Mouse (Mus musculus): ENCODE data around the gene Spaca7.
"Not testable (repeated sequence)": the region's sequence is repeated elsewhere in the genome, so short reads cannot be mapped to it uniquely, and the experiment has no call there.

Gene Spaca7

DNA sequence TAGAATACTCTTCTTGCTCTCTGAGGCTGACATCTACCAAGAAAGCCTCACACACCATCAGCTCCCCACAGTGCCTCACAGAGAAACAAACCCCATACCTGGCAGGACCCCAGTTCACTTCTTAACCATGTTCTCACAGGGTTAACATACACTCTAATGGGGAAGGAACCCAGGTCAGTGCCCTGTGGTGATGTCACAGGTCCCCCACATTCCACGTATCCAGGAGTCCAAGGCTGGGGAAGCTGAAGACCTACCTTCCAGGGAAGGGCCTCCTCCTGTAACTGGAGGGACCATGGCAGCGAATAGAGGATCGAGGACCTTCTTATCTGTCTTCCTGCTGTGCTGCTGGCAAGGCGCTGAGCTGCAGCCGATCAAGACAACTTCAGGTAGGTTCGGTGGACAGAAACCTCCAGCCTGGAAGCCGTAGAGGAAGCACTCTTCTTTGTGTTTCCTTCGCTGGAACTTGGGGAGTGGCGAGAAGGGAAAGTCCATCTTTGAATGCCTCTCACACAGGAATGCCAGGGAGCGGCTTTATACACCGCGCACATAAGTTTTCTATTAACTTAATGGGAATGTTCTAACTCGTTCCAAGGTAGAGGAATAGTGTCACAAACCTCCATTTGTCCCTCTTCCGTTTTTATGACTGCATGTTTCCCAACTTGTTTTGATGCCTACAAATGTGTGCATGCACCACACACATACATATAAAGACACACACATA is at the start of gene Spaca7:
Gene Spaca7, plus strand, starts transcription at position 216 of the 721 bp plus-strand sequence.
- DNase-seq: no peak

DNA sequence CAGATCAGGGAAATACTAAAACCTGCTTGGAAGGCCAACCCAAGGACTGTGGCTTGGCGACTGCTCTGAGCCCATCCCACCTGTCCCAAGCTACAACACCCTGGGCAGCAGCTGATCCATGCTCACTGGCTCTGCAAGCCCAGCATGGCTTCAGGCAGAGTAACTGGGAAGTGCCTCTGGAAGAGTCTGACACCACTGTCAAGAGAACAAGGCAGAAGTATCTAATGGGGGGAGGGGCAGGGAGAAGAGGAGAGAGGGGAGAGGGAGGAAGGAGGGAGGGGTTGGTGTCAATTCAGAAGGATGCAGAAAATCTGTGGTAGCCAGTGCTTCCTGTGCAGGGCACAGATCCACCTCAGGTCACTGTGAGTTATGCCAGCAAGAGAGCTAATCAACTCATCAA is 48.5 kb upstream of the Spaca7 start:
- DNase-seq: no peak

DNA sequence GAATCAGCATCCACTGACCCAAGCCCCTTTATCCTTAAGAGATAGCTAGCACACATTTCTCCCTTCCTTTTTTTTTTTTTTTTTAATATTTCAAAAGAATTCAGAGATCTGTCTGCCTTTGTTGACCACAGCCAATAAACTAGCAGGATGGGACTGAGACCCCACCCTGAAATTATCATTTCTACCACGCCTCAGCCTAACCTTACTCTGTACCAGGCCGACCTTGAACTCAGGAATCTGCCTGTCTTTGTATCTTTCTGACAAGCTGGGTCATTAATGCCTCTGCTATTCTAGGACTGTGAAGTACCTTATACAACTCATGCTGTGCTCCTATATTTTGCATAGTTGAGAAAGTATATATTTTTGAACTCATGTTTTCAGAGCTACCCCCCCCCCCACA is 44.2 kb upstream of the Spaca7 start:
- no peak for DNase-seq

DNA sequence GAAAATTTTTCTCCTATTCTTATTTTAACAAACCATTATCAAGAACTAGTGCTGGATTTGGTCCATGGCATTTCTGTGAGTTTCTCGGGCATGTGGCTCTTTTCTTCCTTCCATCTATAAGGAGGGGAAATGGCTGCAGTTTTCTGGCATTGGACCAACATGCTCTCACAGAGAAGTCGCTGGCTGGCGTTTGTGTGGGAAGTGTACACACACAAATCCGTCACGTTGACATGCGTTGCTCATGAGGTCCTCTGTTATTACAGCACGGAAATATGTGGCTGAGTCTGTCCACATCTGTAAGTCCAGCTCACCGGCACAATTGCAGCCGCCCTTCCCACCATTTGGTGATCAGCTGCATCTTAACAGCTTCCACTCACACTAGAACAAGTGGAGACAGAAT is 37.2 kb upstream of the Spaca7 start:
- peak in 1 of 2 experiments; percentile 11 for DNase-seq

DNA sequence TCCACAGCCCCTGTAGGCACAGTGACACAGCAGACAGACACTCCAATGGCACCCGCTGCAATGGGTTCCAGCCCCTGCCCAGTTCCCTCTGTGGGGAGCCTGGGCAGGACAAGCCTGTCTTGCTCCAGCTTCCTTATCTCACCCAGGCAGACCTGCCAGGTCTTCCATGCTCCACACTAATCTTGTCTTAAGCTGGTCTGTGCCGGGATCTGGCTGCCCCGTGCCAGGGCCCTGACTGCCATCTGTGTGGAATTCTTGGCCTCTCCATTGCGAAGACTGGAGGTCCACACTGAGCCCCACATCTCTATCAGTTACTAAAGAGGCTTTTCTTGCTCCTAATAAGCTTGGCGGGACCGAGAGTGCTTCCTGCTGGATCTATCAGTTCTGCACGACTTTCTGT is 36.5 kb upstream of the Spaca7 start:
- no peak for DNase-seq

DNA sequence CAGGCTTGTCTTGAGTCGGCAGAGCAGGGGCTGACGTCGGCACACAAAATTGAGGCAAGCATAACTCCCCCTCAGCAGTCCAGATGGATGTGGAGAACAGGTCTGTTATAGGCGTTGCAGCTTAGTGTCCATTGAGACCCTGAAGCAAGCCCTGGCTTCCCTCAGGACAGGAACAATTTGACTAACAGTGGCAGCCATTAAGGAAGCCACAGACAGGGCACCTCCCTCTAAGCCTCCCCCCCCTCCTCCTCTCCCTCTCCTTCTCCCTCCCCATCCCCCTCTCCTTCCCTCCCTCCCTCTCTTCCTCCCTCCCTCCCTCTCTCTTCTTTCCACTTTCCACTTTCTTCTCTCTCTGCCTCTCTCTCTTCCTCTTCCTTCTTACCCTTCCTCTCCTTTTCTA is 27.6 kb upstream of the Spaca7 start:
- DNase-seq: no peak

DNA sequence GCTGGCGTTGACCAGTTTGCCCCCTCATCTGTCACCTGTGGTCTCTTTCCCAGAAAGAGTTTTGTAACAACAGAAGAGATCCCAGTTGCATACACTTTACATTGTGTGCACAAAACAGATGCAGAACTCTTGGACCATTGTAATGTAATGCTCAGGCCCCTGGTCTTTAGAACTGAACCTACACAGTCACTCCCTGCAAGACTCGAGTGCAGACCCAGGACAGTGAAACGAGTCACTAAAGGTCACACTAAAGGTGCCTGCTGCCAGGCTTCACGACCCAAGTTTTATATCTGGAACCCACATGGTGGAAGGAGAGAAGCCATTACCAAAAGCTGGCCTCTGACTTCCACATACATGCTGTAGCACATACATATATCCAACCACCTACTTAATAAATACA is 27.2 kb upstream of the Spaca7 start:
- DNase-seq: no peak

DNA sequence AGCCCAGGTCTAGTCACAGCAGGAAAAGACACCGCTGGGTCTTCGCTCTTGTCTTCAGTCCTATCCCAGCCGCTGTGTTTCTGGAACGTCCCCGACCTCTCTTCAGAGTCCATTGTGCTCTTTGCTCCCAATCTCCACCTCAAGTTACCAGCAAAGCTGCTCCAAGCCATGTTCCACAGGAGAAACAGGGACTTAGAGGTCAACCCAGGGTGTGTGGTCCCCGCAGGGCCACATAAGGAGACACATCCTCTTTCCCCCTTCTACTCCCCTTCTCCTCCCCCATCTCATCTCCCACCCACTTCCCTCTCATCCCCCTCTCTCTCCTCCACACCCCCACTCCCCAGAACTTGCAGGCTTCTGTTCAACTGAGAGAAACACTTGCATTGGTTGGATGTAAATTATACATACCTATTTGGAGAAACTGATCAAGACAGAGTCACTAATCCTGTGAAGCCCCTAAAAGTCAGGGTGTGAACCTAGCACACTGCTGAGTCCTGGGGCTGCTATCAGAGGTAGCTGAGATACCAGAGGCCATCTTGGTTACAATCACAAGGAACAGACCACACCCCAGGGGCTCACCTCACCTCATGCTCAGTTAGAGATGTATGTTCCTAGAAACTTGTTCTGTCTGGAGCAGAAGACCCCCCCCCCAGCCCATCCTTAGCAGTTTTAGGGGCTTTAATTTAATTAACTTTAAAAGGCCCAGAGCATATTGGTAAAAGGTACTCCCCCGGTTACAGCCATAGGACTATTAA is 25.2 kb upstream of the Spaca7 start:
- DNase-seq: no peak

DNA sequence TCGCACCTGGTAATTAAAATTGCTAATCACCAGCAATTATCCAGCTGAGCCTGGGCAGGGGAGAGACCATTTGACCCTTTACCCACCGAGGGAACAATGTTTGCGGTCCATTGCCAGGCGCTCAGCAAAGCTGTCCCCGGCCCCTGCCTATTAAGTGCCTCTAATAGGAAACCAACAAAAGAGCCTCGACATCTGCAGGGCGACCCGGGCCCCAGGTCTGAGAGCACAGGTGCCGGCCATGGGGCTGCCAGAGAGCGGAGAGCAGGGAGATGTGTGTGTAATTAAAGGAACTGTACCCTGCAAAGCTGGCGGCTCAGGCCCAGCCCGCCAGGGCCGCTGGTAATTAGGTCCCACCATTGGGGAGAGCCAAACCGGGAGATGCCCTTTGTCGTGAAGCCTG is 24.6 kb upstream of the Spaca7 start:
- no peak for DNase-seq

DNA sequence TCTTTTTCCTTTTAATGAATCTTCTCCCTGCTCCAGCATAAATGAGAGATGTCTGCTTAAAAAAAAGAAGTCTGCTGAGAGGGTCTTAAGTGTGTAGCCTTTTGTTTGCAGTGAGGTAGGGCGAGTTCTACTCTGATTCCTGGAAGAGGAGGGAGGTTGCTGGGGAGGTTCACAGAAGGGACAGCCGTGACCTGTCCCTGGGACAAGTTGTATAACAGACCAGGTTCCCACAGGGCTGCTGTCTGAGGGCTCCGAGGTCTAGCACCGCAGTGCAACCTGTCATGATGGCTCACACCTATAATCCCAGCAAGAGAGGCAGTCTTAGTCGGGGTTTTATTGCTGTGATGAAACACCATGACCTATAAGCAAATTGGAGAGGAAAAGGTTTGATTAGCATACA is 24.1 kb upstream of the Spaca7 start:
- DNase-seq: no peak

DNA sequence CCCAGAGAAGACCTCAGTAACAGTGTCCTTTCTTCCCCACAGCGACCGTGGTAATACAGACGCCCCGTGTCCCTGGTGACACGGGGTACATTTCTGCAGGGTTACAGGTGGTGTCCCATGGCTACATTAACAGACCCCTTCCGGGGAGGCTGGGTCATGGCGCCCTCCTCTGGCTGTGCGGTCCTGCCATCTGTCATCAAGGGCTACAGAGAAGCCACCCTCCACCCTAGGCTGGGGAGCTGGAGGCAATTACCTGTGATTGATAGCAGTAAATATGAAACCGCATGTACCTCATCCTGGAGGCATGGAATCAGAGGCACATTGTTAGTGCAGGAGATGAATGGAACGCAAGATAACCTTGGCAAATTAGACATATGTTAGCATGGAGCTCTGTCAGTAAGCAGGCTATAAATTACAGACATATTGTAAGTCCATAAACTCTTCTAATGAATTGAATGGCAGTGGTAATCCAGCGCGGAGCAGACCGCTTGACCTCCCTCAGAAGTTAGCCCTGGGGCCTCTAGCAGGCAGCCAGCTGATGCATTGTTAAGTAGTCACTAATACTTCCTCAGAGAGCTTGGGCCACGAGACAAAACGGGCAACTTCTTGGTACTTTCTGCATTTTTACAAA is 17.2 kb upstream of the Spaca7 start:
- no peak for DNase-seq

DNA sequence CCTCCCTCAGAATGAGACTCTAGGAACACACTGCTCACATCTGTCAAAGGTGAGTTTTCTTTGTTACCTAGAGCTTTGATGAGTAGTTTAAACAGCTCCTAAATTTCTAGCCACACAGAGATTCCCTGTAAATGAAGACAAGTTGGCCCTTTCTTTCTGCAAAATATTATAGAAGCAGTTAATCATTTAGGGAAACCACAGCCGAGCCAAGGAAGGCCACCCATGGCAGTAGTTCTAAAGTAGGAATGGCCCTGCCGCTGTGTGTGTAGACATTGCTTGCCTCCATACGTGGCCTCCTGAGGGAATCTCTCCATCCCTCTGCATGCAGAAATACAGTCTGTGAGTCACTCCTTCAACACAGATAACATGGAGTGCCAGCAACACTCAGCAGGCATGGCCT is 14.0 kb upstream of the Spaca7 start:
- no peak for DNase-seq

DNA sequence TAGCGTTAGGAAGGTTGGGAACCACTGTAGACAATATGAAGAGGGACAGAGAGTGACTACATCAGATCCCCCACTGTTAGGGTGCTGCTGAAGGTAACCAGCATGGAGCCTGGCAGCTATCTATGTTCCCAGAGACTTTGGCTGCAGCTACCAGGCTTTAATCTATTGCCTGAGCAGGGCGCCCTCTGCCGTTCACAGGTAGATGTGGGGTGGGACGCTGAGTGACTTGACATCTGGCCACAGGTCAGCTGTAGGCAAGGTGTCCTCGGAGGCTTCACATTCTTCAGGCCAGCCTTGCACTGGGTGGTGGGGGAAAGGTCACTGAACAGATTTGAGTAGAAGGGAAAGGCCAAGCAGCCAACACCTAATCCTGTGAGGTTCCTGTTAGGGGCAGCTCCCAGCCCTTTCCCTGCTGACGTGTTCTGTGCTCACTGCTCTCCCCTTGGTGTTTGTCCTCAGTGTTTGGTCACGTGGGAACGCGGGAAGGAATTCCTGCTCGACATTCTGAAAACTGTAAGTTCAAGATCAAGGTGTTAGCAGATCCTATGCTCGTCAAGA is 11.3 kb upstream of the Spaca7 start:
- peak; percentile 57 to 70 for DNase-seq

DNA sequence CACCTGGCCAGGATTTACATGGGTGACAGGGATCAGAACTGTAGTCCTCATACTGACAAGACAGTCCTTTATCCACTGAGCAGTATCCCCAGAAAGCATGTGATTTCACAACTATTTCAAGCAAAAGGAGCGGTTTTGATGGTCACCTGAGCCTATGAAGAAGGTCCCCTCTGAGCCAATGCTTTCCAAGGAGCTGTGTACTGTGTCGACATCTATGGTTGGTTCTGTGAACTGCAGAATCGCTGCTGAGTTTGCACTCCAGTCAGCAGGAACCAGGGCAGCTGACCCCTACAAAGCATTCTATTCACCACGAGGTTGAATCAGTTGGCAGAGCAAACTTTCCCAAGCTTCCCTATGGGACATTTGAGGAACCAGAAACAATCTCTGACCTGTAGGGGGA is 8.5 kb upstream of the Spaca7 start:
- peak in 1 of 2 experiments; percentile 15 for DNase-seq

DNA sequence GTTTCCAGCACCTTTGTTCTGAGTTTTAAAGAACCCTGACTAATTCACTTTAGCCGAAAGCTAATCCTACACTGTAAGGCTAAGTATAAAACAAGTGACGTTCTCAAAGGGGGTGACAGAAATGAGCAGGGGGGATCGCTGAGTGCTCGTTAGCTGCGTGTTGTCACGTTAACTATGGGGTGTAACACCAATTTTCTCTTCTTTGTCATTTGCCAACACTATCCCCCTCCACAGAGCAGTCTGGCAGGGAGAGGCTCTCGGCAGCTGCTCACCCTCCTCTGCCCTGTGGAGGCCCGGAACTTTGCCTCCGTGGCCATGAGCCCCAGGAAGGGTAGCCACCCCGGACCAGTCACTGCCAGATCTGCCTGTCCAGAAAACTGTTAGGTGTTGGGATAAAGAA is 7.3 kb upstream of the Spaca7 start:
- no peak for DNase-seq

DNA sequence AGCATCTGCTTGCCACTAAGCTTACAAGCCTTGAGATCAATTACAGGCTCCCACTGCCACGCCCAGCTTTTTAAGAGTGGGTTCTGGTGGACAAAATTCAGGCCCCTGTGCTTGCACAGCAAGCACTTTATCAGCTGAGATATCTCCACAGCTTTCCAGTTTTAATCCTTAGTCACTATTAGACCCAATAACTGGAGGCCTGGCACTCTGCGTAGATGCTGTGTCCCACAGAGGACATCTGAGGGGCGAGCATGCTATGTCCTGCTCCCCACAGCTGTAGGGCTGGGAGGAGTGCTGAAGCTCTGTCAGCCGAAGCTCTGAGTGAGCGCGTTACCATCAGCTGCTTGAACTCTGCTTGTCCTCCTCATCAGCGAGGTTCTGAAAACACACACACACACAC is 6.3 kb upstream of the Spaca7 start:
- DNase-seq: no peak

DNA sequence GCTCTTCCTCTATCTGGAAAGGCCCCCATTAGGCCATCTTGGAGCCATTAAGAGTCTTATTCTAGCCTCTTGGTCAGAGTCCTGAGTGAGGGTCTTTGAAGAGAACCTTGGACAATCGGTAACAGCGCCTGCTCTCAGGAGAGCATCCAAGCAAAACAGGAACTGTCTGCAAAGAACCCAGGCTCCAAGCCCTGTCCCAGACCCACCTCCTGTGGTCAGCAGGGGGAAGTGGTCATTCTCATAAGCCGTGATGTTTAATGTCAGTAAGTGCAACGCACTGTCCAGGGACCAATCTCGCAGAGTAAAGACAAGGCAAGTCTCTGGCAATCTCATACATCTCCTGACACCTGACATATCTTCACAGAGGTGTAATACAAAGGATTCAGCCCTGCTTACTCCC is 3.2 kb downstream of the Spaca7 start:
- no peak for DNase-seq

DNA sequence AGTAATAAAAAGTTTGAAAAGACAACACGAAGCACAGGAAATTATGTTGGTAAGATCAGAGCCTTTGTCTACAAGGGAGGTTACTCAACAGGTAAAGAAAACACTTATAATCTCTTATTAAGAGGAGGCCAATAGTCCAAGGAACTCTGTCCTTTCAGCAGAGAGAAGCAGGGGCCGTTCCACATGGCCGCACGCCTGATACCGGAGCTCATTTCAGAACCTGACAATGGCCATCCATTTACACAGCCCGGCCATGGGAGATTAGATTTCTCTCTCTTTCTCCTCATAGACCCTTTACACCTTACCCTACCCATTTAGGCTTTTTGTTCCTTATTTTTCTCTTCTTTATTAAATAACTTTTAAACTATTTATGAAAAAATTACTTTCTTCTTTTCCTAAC is 3.9 kb downstream of the Spaca7 start:
- no peak for DNase-seq

DNA sequence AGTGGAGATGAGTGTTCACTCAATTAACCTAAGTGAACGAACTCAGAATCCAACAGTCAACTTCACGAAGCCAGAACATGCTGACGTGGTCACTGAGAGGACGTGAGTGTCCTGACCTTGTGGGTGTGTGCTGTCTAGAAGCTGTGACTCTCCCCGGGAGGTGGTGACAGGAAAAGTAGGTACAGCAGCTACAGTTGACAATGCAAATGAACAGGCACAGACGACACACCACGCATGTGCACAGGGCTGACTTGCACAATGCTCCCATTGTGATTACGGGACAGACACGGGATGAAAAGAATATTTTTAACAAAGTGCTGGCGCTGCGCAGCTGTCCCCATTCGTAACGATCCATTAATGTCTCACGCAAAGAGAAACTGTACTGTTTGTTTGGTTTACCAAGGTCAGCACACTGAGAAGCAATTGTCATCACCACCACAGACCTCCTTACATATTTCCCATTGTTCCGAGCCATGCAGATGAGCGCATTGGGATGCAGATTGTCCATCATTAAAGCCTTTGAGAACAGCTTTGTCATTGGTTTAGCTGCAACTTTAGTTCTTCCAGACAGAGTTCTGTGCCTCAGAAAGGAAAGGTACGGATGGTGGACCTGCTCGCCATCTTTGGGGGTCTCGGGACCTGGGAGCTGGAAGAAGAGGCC is 6.6 kb downstream of the Spaca7 start:
- not testable (repeated sequence) for DNase-seq

DNA sequence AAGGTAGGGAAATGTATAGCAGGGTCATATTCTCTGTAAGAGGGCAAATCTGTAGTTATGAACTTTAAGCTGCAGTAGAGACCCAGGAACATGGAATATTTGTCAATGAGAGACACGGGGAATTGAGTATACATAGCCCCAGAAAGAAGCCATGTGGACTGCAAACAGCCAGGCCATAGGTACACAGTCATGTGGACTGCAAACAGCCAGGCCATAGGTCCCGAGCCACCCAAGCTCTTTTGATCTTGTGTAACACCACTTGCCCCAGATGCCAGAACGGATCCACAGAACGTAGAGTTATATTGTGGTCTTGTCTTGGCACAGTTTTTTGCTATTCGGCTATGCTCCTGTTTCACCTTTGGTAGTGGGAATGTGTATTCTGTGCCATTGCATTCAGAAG is 11.0 kb downstream of the Spaca7 start:
- no peak for DNase-seq

DNA sequence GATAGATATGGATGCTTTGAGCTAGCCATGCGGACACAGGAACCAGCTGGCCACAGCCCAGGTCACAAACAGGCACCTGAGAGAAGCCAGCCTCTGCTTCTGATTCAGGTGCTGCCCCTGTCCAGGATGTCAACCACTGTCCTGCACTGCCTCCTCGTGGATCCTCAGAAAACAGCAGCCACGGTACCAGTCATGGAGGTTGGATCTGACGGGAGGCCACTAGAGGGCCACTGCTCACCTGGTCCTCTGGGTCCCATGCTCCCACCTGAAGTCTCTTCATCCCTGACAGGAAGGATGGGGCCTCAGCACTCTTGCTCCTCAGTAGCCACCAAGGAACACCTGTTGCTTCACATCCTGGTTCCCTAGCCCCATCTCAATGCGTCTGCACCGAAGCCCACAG is 34.4 kb downstream of the Spaca7 start:
- DNase-seq: peak; percentile 75 to 85

DNA sequence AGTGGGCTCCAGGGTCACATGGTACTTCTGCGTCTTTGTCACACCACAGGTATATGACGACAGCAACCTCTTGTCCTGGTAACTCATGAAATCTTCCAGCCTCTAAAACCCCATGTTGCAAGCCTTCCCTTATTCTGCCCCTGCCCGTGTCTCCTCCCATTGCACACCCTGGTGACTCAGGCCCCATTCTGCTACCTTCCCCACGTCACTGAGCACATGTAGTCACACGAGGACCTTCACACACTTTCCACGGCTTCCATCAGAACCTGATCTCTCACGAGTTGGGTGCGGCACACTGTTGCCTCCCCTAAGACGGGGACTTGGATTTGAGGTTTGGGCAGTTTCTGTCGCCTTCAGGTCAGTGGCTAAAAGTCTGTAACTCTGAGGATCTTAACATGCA is 36.0 kb downstream of the Spaca7 start:
- DNase-seq: no peak

DNA sequence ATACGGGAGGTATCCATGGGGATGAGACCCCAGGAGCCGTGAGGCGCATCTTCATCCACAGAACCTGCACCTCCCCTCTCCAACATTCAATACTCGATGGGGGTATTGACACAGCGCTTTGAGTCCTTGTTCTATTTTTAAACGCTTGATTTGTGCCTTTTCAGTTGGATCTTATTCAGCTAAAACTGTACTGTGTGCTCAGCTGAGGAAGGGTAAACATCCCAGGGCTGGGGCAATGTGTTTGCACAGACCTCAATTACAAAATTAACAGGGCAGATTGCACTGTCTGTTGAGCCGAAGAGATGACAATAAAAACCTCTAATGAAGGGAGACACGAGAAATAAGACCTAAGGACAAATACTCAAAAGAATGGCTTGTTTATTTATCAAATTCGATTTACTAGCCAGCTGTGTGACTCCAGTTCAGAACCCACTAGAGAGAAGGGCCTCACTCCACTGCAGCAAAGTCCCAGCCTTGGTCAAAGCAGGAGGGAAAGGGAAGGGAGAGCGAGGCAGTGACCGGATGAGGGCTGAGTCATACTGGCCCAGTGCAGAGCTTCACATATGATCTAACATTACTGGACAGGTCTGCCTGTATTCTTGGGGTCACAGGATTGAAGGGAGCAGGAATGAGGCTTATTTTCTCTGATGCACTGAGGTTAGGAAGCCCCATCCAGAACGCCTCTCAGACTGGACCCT is 37.1 kb downstream of the Spaca7 start:
- no peak for DNase-seq

All from lung, postnatal 4 days (tissue).